23 mouse cellular contexts compared by ENCODE assay signal in the genomic region with DNA sequence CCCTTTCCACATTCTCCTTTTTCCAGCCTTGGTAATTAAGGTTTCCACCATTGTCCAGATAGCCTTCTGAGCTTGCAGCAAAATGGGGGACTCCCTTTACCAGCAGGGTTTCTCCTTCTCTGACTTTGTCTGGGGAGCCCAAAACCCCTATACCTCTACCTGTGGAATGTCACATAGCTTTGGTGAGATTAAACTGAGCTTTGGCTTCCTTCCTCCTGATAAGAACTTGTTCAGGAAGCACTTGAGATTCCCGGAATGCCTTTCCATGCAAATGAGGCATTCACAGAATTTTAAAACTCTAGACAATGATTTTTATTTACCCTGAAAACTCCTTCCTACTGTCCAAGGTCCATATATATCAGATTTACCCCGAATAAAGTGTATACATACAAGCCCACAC. TPM values are rescaled to one million over a fixed set of nuclear protein-coding genes. Genes with fewer than 3 reads are reported as not detected.
DNase-seq lines count a peak whose midpoint lies in the region; ATAC-seq and TF ChIP-seq lines count a peak whose summit lies in the region.
"Had no signal": no experiment of that assay in that cellular context is flagged by ENCODE, and none has a peak within 500 bp of the region (broad histone marks: within the 10 kb centered on the region; RNA-seq: fewer than 3 reads in every experiment).

No protein-coding gene starts in this region.

- H3K27ac ChIP-seq in lung, embryonic 14.5 days (ENCODE audit: low read depth): no peak overlapping the region
- H3K27ac ChIP-seq in lung, postnatal 0 days (ENCODE audit: low read length): 0 out of 2 replicates have a peak overlapping the region, but pooled peaks have one; percentile 52
- H3K27ac ChIP-seq: forebrain, embryonic 10.5 days; forebrain, embryonic 13.5 days; gastrocnemius, adult 2 months; hindbrain, embryonic 12.5 days had no signal

- no peak overlapping the region for H3K4me3 ChIP-seq in lung, embryonic 14.5 days (ENCODE audit: low read depth, low read length)
- no peak overlapping the region for H3K4me3 ChIP-seq in lung, postnatal 0 days (ENCODE audit: low read depth, low read length)
- H3K4me3 ChIP-seq: forebrain, embryonic 10.5 days; forebrain, embryonic 13.5 days; gastrocnemius, adult 2 months; hindbrain, embryonic 12.5 days had no signal

- TF ChIP-seq EP300 in lung, postnatal 0 days (IDR thresholded peaks at IDR 0.05): peak; percentile 98

- no peak for TF ChIP-seq CTCF in lung, embryonic 14.5 days (IDR thresholded peaks at IDR 0.05; ENCODE audit: low read depth)
- TF ChIP-seq CTCF in lung, postnatal 0 days (IDR thresholded peaks at IDR 0.05): no peak

- no peaks in the 10 kb centered on the region for H3K9me3 ChIP-seq in lung, embryonic 14.5 days (ENCODE audit: low read depth, low read length)
- H3K9me3 ChIP-seq in lung, postnatal 0 days (ENCODE audit: low read length): 0 out of 2 replicates have a peak, but pooled peaks cover 2% of the 10 kb centered on the region
- H3K9me3 ChIP-seq: forebrain, embryonic 13.5 days had no signal

- DNase-seq in R1 (ENCODE audit: low read depth, low spot score): peak; percentile 19
- peak; percentile 49 for DNase-seq in lung, embryonic 14.5 days
- peak; percentile 65 for DNase-seq in lung, postnatal 0 days (ENCODE audit: low spot score)
- DNase-seq in lung, postnatal 25 days (ENCODE audit: low spot score): peak; percentile 62
- DNase-seq in frontal cortex, postnatal 36 days (ENCODE audit: low spot score in 2 of 2): no peak
- DNase-seq in urinary bladder, postnatal 14 days (ENCODE audit: low spot score): no peak
- DNase-seq: adrenal gland, adult 8-10 months; adrenal gland, postnatal 25 days; cerebellum, adult 18-20 months; cerebellum, adult 9-10 months; cerebellum, postnatal 14 days; gastrocnemius, adult 2 months; gastrocnemius, postnatal 14 days; heart, adult 11 months had no signal

- no peaks in the 10 kb centered on the region for H3K27me3 ChIP-seq in lung, embryonic 14.5 days (ENCODE audit: insufficient read depth, low read length)
- no peaks in the 10 kb centered on the region for H3K27me3 ChIP-seq in lung, postnatal 0 days (replicated peaks; ENCODE audit: insufficient read depth, low read length)
- H3K27me3 ChIP-seq: forebrain, embryonic 13.5 days; hindbrain, embryonic 12.5 days had no signal

- no peak for ATAC-seq in lung, embryonic 14.5 days (ENCODE audit: insufficient read depth)
- ATAC-seq in lung, postnatal 0 days: peak; percentile 32; the same call in 1 of the 2 replicates
- no peak for ATAC-seq in megakaryocyte, adult 5-6 weeks (ENCODE audit: poor library complexity, severe bottlenecking)
- ATAC-seq: activated CD4-positive, CD25-positive, alpha-beta regulatory T cell, adult 4 months; CD4-positive, CD25-positive, alpha-beta regulatory T cell, adult 4 months; forebrain, embryonic 13.5 days; forebrain, embryonic 16.5 days; hindbrain, embryonic 16.5 days had no signal

- H3K4me2 ChIP-seq in lung, embryonic 14.5 days: no peak overlapping the region
- H3K4me2 ChIP-seq in lung, postnatal 0 days (replicated peaks; ENCODE audit: low read depth, low read length): no peak overlapping the region
- H3K4me2 ChIP-seq: forebrain, embryonic 13.5 days; heart, embryonic 11.5 days; hindbrain, embryonic 12.5 days had no signal

- 51% methylated on average over 2 of the region's 2 CpGs for WGBS in lung, embryonic 14.5 days
- WGBS in lung, postnatal 0 days: 38% methylated on average over 2 of the region's 2 CpGs

- no peak overlapping the region for H3K9ac ChIP-seq in lung, embryonic 14.5 days
- H3K9ac ChIP-seq in lung, postnatal 0 days (replicated peaks; ENCODE audit: low read depth): no peak overlapping the region
- H3K9ac ChIP-seq: forebrain, embryonic 13.5 days; hindbrain, embryonic 12.5 days had no signal

- no peaks in the 10 kb centered on the region for H3K36me3 ChIP-seq in lung, embryonic 14.5 days (ENCODE audit: insufficient read depth)
- H3K36me3 ChIP-seq in lung, postnatal 0 days (ENCODE audit: insufficient read depth, low read length): no peaks in the 10 kb centered on the region
- H3K36me3 ChIP-seq: forebrain, embryonic 10.5 days; hindbrain, embryonic 12.5 days had no signal

- no peaks in the 10 kb centered on the region for H3K4me1 ChIP-seq in lung, embryonic 14.5 days (ENCODE audit: insufficient read depth)
- H3K4me1 ChIP-seq in lung, postnatal 0 days (ENCODE audit: insufficient read depth, low read depth, low read length): no peaks in the 10 kb centered on the region
- H3K4me1 ChIP-seq: forebrain, embryonic 10.5 days; forebrain, embryonic 13.5 days; hindbrain, embryonic 12.5 days had no signal

RNA-seq across cellular contexts. Expression of a gene that starts 49.8 kb away (rescaled TPM):
- polyA plus RNA-seq in lung, embryonic 14.5 days (2014; fragmentation: Nextera tagmentation; extraction: Ambion mirVana): 28.2 and 30.2 TPM in 2 replicates
- polyA plus RNA-seq in lung, postnatal 0 days (2015; fragmentation: Nextera tagmentation; extraction: Ambion mirVana): 26.0 and 31.9 TPM in 2 replicates
- total RNA-seq in megakaryocyte, adult 5-6 weeks (2015): 19.6 and 20.2 TPM in 2 replicates
- 14.7 and 16.4 TPM in 2 replicates for total RNA-seq in megakaryocyte, adult 5-6 weeks (2017)

Comparison
In these comparisons a context has a peak if more than half of its experiments do, and no peak if none do; other contexts are left out.
1. DNase-seq: peak in R1 (single experiment), lung, embryonic 14.5 days (single experiment), lung, postnatal 0 days (single experiment) and lung, postnatal 25 days (single experiment); none in frontal cortex, postnatal 36 days (0 of 2) and urinary bladder, postnatal 14 days (single experiment).